Mouse (Mus musculus) regulatory T cell (primary cell): ENCODE data around the gene Ccdc97.

Source experiments
- in situ Hi-C: fragments of 300-600 bp; cut with MboI, MseI; formaldehyde crosslinking; loops from one replicate; pipeline ENCODE4 v1.15.1; 2025; ENCODE audit warnings: high pct_unique_total_duplicates

Ccdc97 gene

DNA sequence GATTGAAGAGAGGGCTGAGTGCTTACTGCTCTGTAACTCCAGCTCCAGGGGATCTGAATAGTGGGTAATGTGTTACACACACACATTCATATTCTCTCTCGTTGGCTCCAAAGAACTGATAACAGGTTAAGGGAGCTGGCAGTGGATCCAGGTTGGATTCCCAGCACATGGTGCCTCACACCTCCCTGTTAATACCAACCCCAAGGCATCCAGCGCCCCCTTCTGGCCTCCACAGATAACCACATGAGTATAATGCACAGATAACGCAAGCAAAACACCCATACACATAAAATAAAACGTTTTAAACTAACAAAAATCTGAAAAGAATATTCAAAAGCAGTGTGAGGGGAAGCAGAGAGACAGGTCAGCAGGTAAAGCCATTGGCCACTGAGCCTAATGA, 46.4 kb downstream of the Ccdc97 start:
- in situ Hi-C loops: no loop called here

DNA sequence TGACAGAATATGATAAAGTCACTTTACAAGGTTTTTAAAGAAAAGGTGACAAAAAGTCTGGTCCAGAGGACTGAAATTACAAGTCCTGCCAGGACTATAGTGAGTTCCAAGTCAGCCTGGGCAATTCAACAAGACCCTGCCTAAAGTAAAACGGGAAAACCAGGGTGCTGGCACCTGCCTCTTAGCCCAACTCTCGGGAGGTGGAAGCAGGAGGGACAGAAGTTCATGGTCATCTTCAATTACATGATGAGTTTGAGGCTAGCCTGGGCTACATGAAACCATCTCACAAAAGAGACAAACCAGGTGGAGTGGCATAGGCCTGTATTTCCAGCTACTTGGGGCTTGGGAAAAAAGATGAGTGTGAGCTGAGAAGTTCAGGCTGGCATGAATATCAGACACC, 47.2 kb downstream of the Ccdc97 start:
- in situ Hi-C loops: no loop called here

DNA sequence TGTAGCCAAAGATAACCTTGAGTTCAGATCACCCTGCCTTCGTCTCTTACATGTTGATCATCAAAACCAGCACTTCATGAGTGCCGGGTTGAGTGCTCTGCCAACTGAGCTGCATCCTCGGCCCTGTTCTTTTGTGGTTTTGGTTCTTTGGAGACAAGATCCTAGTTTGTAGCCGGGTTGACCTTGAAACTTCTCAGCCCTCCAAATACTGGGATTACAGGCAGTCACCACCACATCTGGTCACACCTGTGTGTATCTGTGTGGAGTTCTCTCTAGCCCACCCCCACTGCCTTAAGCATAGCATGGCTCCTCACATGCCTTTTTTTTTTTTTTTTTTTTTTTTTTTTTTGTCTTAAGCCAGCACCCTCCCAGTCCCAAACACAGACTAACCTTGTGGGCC, 48.8 kb downstream of the Ccdc97 start:
- in situ Hi-C loops: no loop called here

DNA sequence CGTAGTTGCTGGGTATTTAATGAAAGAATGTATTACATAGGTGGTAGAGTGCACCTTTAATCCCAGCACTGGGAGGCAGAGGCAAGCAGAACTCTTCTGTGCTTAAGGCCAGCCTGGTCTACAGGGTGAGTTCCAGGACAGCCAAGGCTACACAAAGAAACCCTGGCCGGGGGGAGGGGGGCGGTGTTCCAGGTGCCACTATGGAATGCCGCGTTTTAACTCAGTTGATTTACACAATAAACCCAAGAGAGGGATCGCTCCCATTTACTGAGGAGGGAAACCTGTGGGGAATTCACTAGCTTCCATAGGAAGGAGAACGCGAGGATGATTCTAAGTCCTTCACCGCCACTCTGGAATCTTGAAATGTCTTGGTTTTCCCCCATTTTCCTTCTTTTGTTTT, 49.3 kb downstream of the Ccdc97 start:
- in situ Hi-C loops: no loop called here

DNA sequence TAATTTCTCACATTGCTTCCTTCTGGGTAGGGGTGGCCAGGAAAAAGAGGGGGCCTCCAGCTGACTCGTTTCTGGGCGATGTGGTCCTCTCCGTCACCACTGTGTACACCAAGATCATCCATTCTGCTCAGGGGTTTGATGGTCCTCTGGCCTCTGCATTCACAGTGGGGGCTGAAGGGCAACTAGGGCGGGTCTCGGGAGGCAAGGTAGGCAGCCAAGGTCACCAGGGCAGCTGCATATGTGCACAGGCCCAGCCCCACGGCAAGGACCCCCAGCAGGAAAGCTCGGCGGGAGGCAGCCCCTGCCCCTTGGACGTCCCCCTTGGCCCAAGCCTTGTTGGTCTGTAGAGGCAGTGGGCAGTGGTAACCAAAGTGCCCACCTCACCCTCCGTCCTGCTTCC, 49.7 kb downstream of the Ccdc97 start:
- in situ Hi-C loops: no loop called here

DNA sequence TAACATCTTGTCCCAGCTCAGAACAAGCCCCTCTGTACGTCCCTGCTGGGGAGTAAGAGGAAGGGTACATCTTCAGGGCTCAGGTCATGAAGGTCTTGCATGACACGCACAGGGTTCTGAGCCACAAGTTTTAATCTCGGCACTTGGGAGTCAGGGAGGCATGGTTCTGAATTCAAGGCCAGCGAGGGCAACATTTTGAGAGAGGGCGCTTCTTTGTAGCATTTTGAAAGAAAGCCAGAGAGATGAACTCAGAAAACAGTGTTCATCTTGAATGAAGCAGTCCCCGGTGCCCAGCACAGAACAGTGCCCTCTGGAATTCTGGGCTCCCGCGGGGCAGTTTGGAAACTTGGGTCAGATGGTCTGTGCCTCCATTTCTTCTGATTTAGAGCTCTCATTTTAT, 52.5 kb downstream of the Ccdc97 start:
- in situ Hi-C loops: no loop called here
